In genomic region chr13:50211842-50212241, GRCm38 (mm10) we compare ENCODE assay signal across 17 mouse cellular contexts. TPM values are rescaled to one million over a fixed set of nuclear protein-coding genes. Genes with fewer than 3 reads are reported as not detected.
DNase-seq lines count a peak whose midpoint lies in the region; ATAC-seq and TF ChIP-seq lines count a peak whose summit lies in the region.
"Not testable (repeated sequence)": the region's sequence is repeated elsewhere in the genome, so short reads cannot be mapped to it uniquely, and the experiment has no call there.
"Had no signal": no experiment of that assay in that cellular context is flagged by ENCODE, and none has a peak within 500 bp of the region (broad histone marks: within the 10 kb centered on the region; RNA-seq: fewer than 3 reads in every experiment).

No protein-coding gene starts in this region.

- H3K9ac ChIP-seq in kidney, postnatal 0 days (ENCODE audit: low read depth, low read length): not testable (repeated sequence)

- peak; percentile 9 for DNase-seq in Muller cell, postnatal 12 days (ENCODE audit: inconsistent ontology term)
- peak; percentile 1 for DNase-seq in c-Kit-positive CD71-positive TER-119-positive erythroid progenitor cells, embryonic 14.5 days (ENCODE audit: low spot score)
- DNase-seq in embryo, embryonic 9.5 days (ENCODE audit: extremely low spot score): peak; percentile 17
- DNase-seq in heart, postnatal 10 days: peak; percentile 16 to 49
- DNase-seq in kidney, postnatal 0 days (ENCODE audit: low spot score): peak; percentile 16
- peak; percentile 19 for DNase-seq in left cerebral cortex, postnatal 4 days
- DNase-seq in neural tube, embryonic 10.5 days (ENCODE audit: extremely low spot score, low spot score): peak; percentile 20
- peak; percentile 12 for DNase-seq in thymus, postnatal 4 days

- H3K4me2 ChIP-seq in kidney, postnatal 0 days (ENCODE audit: low read length): not testable (repeated sequence)

- not testable (repeated sequence) for ATAC-seq in kidney, postnatal 0 days (replicated peaks; ENCODE audit: low FRiP score, low read depth)

- H3K27me3 ChIP-seq in kidney, postnatal 0 days (ENCODE audit: insufficient read depth, low read length): not testable (repeated sequence)

- H3K4me1 ChIP-seq in kidney, postnatal 0 days (replicated peaks; ENCODE audit: insufficient read depth, low read length): not testable (repeated sequence)

- H3K27ac ChIP-seq in kidney, postnatal 0 days: not testable (repeated sequence)

- TF ChIP-seq CTCF in kidney, postnatal 0 days (IDR thresholded peaks at IDR 0.05; ENCODE audit: low read depth): peak; percentile 75

- H3K4me3 ChIP-seq in kidney, postnatal 0 days (replicated peaks; ENCODE audit: low read depth, low read length): not testable (repeated sequence)

- H3K9me3 ChIP-seq in kidney, postnatal 0 days (replicated peaks; ENCODE audit: low read length): not testable (repeated sequence)

- intact Hi-C loops in heart, postnatal 10 days (cut with DNase I): loop anchor here (10.0 kb wide), 1 partner anchor 623 kb away; no protein-coding TSS in a partner anchor
- intact Hi-C loops in left cerebral cortex, postnatal 4 days (cut with DNase I): not testable (repeated sequence)

- H3K36me3 ChIP-seq in kidney, postnatal 0 days (ENCODE audit: insufficient read depth, low read length): not testable (repeated sequence)

- WGBS in kidney, postnatal 0 days: 0% methylated on average over 1 of the region's 1 CpGs

RNA-seq across cellular contexts. Expression of gene Gm906, which starts 38.3 kb away (rescaled TPM):
- total RNA-seq in heart, postnatal 10 days (2021): not detected
- polyA plus RNA-seq in kidney, postnatal 0 days (2015; fragmentation: Nextera tagmentation; extraction: Ambion mirVana): 0.09 TPM in 1 of 2 replicates, not detected in the other
- not detected for total RNA-seq in left cerebral cortex, postnatal 4 days (2021)
- total RNA-seq: adrenal gland, postnatal 4 days; heart, adult 18-20 months; layer of hippocampus, adult 8-10 months; megakaryocyte, adult 5-6 weeks had no signal
- polyA plus RNA-seq: embryonic facial prominence, embryonic 12.5 days; forebrain, embryonic 16.5 days; hindbrain, embryonic 13.5 days; liver, embryonic 11.5 days; stomach, embryonic 16.5 days had no signal
